Mouse (Mus musculus) kidney, adult 2 months (tissue): ENCODE results near the gene Nr6a1.

ENCODE experiments used
- CTCF ChIP-seq: fragments of 200-500 bp; conservative IDR thresholded peaks from 2 replicates; pipeline ENCODE4 v1.5.1; 2011; ENCODE audit warnings: low read depth, mild to moderate bottlenecking, control low read depth, low read length, moderate library complexity, mixed read lengths; ENCODE audit not compliant: insufficient read depth, insufficient read length
- POLR2A ChIP-seq: fragments of 200-500 bp; IDR thresholded peaks from one replicate; pipeline ENCODE4 v1.6.1; 2011; ENCODE audit warnings: low read depth, low read length, control low read depth

DNA sequence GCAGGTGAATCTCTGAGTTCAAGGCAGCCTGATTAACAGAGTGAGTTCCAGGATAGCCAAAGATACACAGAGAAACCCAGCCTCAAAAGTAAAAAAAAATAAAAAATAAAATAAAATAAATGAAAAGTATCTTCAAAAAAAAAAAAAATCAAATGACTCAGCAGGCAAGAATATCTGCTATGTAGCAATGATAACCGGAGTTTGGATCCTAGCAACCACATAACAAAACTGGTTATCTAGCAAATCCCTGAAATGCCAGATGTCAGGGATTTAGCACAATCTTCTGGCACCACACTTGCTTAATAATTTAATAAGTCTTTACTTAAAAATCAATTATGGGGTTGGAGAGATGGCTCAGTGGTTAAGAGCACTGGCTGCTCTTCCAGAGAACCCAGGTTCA lies 23.2 kb downstream of the Nr6a1 start:
- TF ChIP-seq POLR2A (no peak), CTCF (no peak)
